Mouse (Mus musculus) liver, postnatal 0 days (tissue): ENCODE data around the gene Tada1. TPM values are rescaled to one million over a fixed set of nuclear protein-coding genes. Genes with fewer than 3 reads are reported as not detected.

Experiments
- ATAC-seq: fragments of 200-750 bp; cut with Nextera tagmentation; 2 replicates; pipeline ENCODE4 v1.8.0; 2017; ENCODE audit warnings: mild to moderate bottlenecking, moderate library complexity
- DNase-seq: peaks from one replicate; pipeline ENCODE4 v3.0.0-alpha.2; 2016
- H3K27ac ChIP-seq: fragments of 300-500 bp; sonication (generic); 2 replicates; pipeline ENCODE4 v1.5.1; 2014; ENCODE audit warnings: antibody characterized with exemption, moderate library complexity, mild to moderate bottlenecking, low read depth
- H3K27me3 ChIP-seq: fragments of 300-500 bp; sonication (generic); 2 replicates; pipeline ENCODE4 v1.6.1; 2014; ENCODE audit warnings: low read length, control low read depth, mixed read lengths; ENCODE audit not compliant: insufficient read depth
- H3K36me3 ChIP-seq: fragments of 300-500 bp; sonication (generic); replicated peaks from 2 replicates; pipeline ENCODE4 v1.6.1; 2014; ENCODE audit warnings: mild to moderate bottlenecking, control low read depth, low read length, moderate library complexity, mixed read lengths; ENCODE audit not compliant: insufficient read depth
- H3K4me1 ChIP-seq: fragments of 300-500 bp; sonication (generic); 2 replicates; pipeline ENCODE4 v1.6.1; 2014; ENCODE audit warnings: antibody characterized with exemption, mild to moderate bottlenecking, control low read depth; ENCODE audit not compliant: insufficient read depth
- H3K4me2 ChIP-seq: fragments of 300-500 bp; sonication (generic); 2 replicates; pipeline ENCODE4 v1.6.1; 2014; ENCODE audit warnings: low read depth, mild to moderate bottlenecking, low read length, moderate library complexity, mixed read lengths
- H3K4me3 ChIP-seq: fragments of 300-500 bp; sonication (generic); 2 replicates; pipeline ENCODE4 v1.5.1; 2014; ENCODE audit warnings: low read depth, low read length
- H3K9ac ChIP-seq: fragments of 300-500 bp; sonication (generic); replicated peaks from 2 replicates; pipeline ENCODE4 v1.6.1; 2014; ENCODE audit warnings: mild to moderate bottlenecking, moderate library complexity
- H3K9me3 ChIP-seq: fragments of 300-500 bp; sonication (generic); 2 replicates; pipeline ENCODE4 v1.6.1; 2016; ENCODE audit warnings: mild to moderate bottlenecking, control low read depth, low read length, mixed read lengths
- CTCF ChIP-seq: sonication (generic); IDR thresholded peaks from 2 replicates; pipeline ENCODE4 v1.5.1; 2016; ENCODE audit warnings: antibody characterized with exemption, low read depth
- EP300 ChIP-seq: IDR thresholded peaks from 2 replicates; pipeline ENCODE4 v1.6.1; 2016; ENCODE audit warnings: antibody characterized with exemption, low read depth, mild to moderate bottlenecking
- WGBS: fragments of 180-500 bp; shearing (Covaris S2); extraction: QIAGEN DNeasy Blood & Tissue Kit; methylation state at CpG from one replicate; pipeline ENCODE4 v1.1.7; 2014; ENCODE audit not compliant: insufficient replicate concordance; 5-methylcytosine and 5-hydroxymethylcytosine counted together
- polyA plus RNA-seq: library from polyadenylated mRNA; unstranded; fragments of >200 nt; fragmentation: Nextera tagmentation; extraction: Ambion mirVana; gene quantifications from 2 replicates; pipeline ENCODE4 v1.2.1, GENCODE M21; 2015

Tada1 gene
- polyA plus RNA-seq, 1 experiment from 2014 or later: 13.5 TPM

DNA sequence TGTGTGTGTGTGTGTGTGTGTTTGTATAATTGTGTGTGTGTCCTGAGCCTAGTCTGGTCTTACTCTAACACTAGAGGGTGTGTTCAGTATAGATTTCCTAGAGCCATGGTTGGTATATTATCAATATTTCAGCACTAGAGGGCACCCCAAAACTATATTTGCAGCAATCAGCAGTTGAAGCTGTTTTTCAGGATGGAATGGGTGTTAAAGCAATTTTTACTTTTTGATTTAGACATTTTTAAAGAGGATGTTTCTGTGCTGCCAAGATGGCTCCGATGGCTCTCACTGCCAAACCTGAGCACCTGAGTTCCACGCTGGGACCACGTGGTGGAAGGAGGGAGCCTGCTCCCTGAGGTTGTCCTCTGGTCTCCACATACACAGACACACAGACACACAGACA lies 50.2 kb downstream of the Tada1 start:
- Histone ChIP-seq H3K27me3 (no peaks in the 10 kb centered on the region), H3K9me3 (no peaks in the 10 kb centered on the region), H3K27ac (no peak overlapping the region), H3K4me3 (no peak overlapping the region), H3K4me2 (no peak overlapping the region), H3K9ac (no peak overlapping the region), H3K4me1 (no peaks in the 10 kb centered on the region), H3K36me3 (no peaks in the 10 kb centered on the region)
- WGBS: 35% methylated on average over 3 of the region's 3 CpGs
- ATAC-seq (peak; percentile 29; the same call in 1 of the 2 replicates), DNase-seq (no peak)
- TF ChIP-seq EP300 (no peak), CTCF (peak; percentile 48)

DNA sequence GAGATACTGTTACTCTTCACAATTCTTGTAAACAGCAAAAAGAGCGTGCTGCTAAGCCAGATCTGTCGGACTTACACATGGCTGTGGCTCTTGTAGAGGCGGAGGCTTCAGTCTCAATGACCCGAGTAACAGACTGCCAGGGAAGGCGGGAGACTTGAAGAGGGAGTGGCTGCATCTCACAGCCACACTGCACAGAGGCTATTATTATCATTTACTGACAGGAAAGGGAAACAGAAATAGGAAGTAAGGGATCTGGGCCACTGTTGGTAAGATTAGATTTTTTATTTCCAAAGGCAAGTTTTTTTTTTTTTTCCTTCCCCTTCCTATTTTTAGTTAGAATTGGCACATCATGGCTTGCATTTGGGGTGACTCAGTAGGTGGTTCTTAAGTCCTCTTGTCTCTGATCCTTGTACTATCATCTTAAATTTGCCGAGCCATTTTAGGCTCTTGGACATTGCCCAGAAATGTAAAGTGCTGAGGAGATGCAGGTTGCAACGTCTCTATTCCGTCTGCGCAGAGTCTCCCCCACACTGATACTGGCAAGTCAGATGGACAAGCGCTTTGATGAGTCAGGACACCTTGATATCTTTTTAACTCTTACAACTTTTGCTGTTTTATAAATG lies 51.0 kb downstream of the Tada1 start:
- peak overlapping the region; percentile 56 for H3K4me2 ChIP-seq
- no peak overlapping the region for H3K4me3 ChIP-seq
- no peak overlapping the region for H3K27ac ChIP-seq
- H3K4me1 ChIP-seq: no peaks in the 10 kb centered on the region
- no peaks in the 10 kb centered on the region for H3K36me3 ChIP-seq
- H3K27me3 ChIP-seq: no peaks in the 10 kb centered on the region
- no peak for DNase-seq
- no peaks in the 10 kb centered on the region for H3K9me3 ChIP-seq
- 27% methylated on average over 10 of the region's 10 CpGs for WGBS
- H3K9ac ChIP-seq: no peak overlapping the region
- TF ChIP-seq CTCF: no peak
- TF ChIP-seq EP300: no peak
- ATAC-seq: peak; percentile 54; the same call in 1 of the 2 replicates

DNA sequence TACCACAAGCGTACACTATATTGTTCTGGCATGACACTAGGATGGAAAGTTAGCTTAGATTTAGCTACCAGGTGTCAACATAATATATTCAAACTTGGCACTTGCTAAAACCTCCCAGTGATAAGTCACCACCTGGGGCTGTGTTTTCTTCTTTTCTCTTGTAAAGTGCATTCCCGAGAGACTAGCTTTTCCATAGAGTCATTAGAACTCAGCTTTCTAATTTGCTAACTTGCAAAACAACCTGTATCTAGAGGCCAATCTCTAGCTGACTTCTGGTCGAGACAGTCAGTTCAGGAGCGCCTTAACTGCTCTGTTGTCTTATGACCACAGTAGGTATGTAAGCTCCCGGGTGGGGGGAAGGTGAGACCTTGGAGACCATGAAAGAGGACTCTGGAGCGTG lies 60.5 kb downstream of the Tada1 start:
- DNase-seq (no peak), ATAC-seq (no peak)
- Histone ChIP-seq H3K9me3 (no peaks in the 10 kb centered on the region), H3K9ac (no peak overlapping the region), H3K27ac (no peak overlapping the region), H3K4me3 (no peak overlapping the region), H3K36me3 (no peaks in the 10 kb centered on the region), H3K4me1 (no peaks in the 10 kb centered on the region), H3K27me3 (no peaks in the 10 kb centered on the region), H3K4me2 (no peak overlapping the region)
- WGBS: 61% methylated on average over 6 of the region's 6 CpGs
- no peak for TF ChIP-seq EP300

DNA sequence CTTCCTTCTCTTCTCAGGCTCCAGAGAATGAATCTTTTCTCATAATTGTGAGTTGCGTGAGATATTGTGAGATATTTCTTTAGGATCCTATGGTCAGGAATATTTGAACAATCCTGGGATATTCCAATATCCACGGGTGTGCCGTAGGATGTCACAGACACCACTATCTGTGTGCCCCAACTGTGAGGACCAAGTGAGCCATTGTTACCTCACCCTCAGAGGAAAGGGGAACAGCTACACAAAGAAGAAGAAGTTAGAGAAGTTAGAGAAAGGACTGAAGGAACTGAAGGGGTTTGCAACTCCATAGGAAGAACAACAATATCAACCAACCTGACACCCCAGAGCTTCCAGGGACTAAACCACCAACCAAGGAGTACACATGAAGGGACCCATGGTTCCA lies 63.1 kb downstream of the Tada1 start:
- ATAC-seq (no peak), DNase-seq (no peak)
- Histone ChIP-seq H3K4me2 (no peak overlapping the region), H3K27me3 (no peaks in the 10 kb centered on the region), H3K27ac (no peak overlapping the region), H3K9ac (no peak overlapping the region), H3K4me1 (no peaks in the 10 kb centered on the region), H3K36me3 (no peaks in the 10 kb centered on the region), H3K4me3 (no peak overlapping the region), H3K9me3 (no peaks in the 10 kb centered on the region)
- no peak for TF ChIP-seq EP300
- 69% methylated on average over 3 of the region's 3 CpGs for WGBS

Other genes with a start within 250 kb of the Tada1 start
- gene Gpa33, start 248.9 kb upstream of the Tada1 start, polyA plus RNA-seq: not detected in 2 replicates
- not detected in 2 replicates for gene Mael, start 140.3 kb upstream of the Tada1 start, polyA plus RNA-seq
- gene Ildr2, start 125.0 kb upstream of the Tada1 start, polyA plus RNA-seq: 0.07 TPM in 2 replicates
- 0.45 and 0.72 TPM in 2 replicates for gene Pogk, start 30.8 kb downstream of the Tada1 start, polyA plus RNA-seq
- not detected in 2 replicates for gene Gm4846, start 118.5 kb downstream of the Tada1 start, polyA plus RNA-seq